Mouse (Mus musculus): ENCODE measurements around the gene Mpv17l2.

Mpv17l2 gene

GRCm38 (mm10) chr8:70760775-70761406, at the start of gene Mpv17l2:
Gene Mpv17l2, minus strand, starts transcription at chr8:70760946.
- DNase-seq (ENCODE audit: low spot score in 2 of 2) = peak; percentile 95 to 96

- no peak for DNase-seq (ENCODE audit: low spot score in 2 of 2)
These were observed 48.4 kb upstream of the Mpv17l2 start for GRCm38 (mm10) chr8:70808955-70809701.

- no peak for DNase-seq (ENCODE audit: low spot score in 2 of 2)
These were observed 47.5 kb upstream of the Mpv17l2 start, which contains the start of gene Il12rb1 for GRCm38 (mm10) chr8:70808239-70808638. Gene Il12rb1, plus strand, starts transcription at chr8:70808449.

GRCm38 (mm10) chr8:70807304-70807703, 46.6 kb upstream of the Mpv17l2 start:
- DNase-seq (ENCODE audit: low spot score in 2 of 2) = no peak

GRCm38 (mm10) chr8:70806541-70806940, 45.8 kb upstream of the Mpv17l2 start:
- no peak for DNase-seq (ENCODE audit: low spot score in 2 of 2)

GRCm38 (mm10) chr8:70804481-70805206, 43.9 kb upstream of the Mpv17l2 start, which contains the start of gene Mast3:
Gene Mast3, minus strand, starts transcription at chr8:70805054.
- peak; percentile 67 to 77 for DNase-seq (ENCODE audit: low spot score in 2 of 2)

GRCm38 (mm10) chr8:70803761-70804480, 43.2 kb upstream of the Mpv17l2 start:
- peak; percentile 46 to 56 for DNase-seq (ENCODE audit: low spot score in 2 of 2)

- DNase-seq (ENCODE audit: low spot score in 2 of 2) = no peak
These were observed 42.2 kb upstream of the Mpv17l2 start for GRCm38 (mm10) chr8:70802786-70803510.

GRCm38 (mm10) chr8:70801830-70802229, 41.1 kb upstream of the Mpv17l2 start:
- DNase-seq (ENCODE audit: low spot score in 2 of 2) = no peak

- no peak for DNase-seq (ENCODE audit: low spot score in 2 of 2)
These were observed 40.4 kb upstream of the Mpv17l2 start for GRCm38 (mm10) chr8:70801156-70801555.

GRCm38 (mm10) chr8:70800648-70801047, 39.9 kb upstream of the Mpv17l2 start:
- DNase-seq (ENCODE audit: low spot score in 2 of 2) = no peak

GRCm38 (mm10) chr8:70798281-70798680, 37.5 kb upstream of the Mpv17l2 start:
- peak in 1 of 2 experiments; percentile 47 for DNase-seq (ENCODE audit: low spot score in 2 of 2)

GRCm38 (mm10) chr8:70797081-70798070, 36.6 kb upstream of the Mpv17l2 start:
- DNase-seq (ENCODE audit: low spot score in 2 of 2) = peak; percentile 86 to 91

GRCm38 (mm10) chr8:70796403-70797080, 35.8 kb upstream of the Mpv17l2 start:
- peak; percentile 55 to 64 for DNase-seq (ENCODE audit: low spot score in 2 of 2)

- DNase-seq (ENCODE audit: low spot score in 2 of 2) = no peak
These were observed 34.6 kb upstream of the Mpv17l2 start for GRCm38 (mm10) chr8:70795370-70795769.

GRCm38 (mm10) chr8:70794215-70794614, 33.5 kb upstream of the Mpv17l2 start:
- DNase-seq (ENCODE audit: low spot score in 2 of 2) = no peak

- no peak for DNase-seq (ENCODE audit: low spot score in 2 of 2)
These were observed 32.0 kb upstream of the Mpv17l2 start for GRCm38 (mm10) chr8:70792700-70793099.

- peak; percentile 95 to 96 for DNase-seq (ENCODE audit: low spot score in 2 of 2)
These were observed 31.4 kb upstream of the Mpv17l2 start for GRCm38 (mm10) chr8:70791975-70792691.

All from frontal cortex, postnatal 10 days (tissue).